Mouse (Mus musculus) macrophage (primary cell): ENCODE data around the gene Mif. TPM values are rescaled to one million over a fixed set of nuclear protein-coding genes. Genes with fewer than 3 reads are reported as not detected.
"Not testable (repeated sequence)": the region's sequence is repeated elsewhere in the genome, so short reads cannot be mapped to it uniquely, and the experiment has no call there.

ENCODE experiments used
- H3K27ac ChIP-seq: fragments of 350-480 bp; formaldehyde crosslinking; 2 replicates; pipeline ENCODE4 v1.9.0; 2021
- H3K36me3 ChIP-seq: fragments of 350-480 bp; formaldehyde crosslinking; 2 replicates; pipeline ENCODE4 v1.9.0; 2021; ENCODE audit errors: inconsistent target
- H3K4me3 ChIP-seq: fragments of 350-480 bp; formaldehyde crosslinking; 2 replicates; pipeline ENCODE4 v1.9.0; 2021; ENCODE audit errors: inconsistent target
- H3K79me2 ChIP-seq: fragments of 350-480 bp; formaldehyde crosslinking; 2 replicates; pipeline ENCODE4 v1.9.0; 2021; ENCODE audit errors: inconsistent target
- WGBS: methylation state at CpG from one replicate; pipeline ENCODE4 v1.1.7; 2026; ENCODE audit warnings: inconsistent platforms; ENCODE audit not compliant: missing documents; 5-methylcytosine and 5-hydroxymethylcytosine counted together
- polyA plus RNA-seq: library from polyadenylated mRNA; stranded (reverse); fragments of 250-400 nt; gene quantifications from 3 replicates; pipeline ENCODE4 v1.2.4, GENCODE M21; 2018; ENCODE audit warnings: inconsistent platforms
- total RNA-seq, 78 experiments: library from RNA; depleted of rRNA; stranded (reverse); fragments of 250-400 nt; gene quantifications; 1 replicate in 9 of 78; 2 replicates in 24 of 78; 3 replicates in 43 of 78; 4 replicates in 2 of 78; pipeline ENCODE4 v1.2.4; 2018; ENCODE audit warnings: inconsistent platforms in 56 of 78

Gene Mif
- total RNA-seq (2018; cell fraction: chromatin; rRNA removed): 10 to 100 TPM in 7 of 26 experiments, 1 to 10 TPM in 16, not detected in 3; 3.2 to 74.7 (median 7.6) TPM
- total RNA-seq (2018; cell fraction: cytosol; rRNA removed): 100 to 1,000 TPM; 268 to 464 (median 337) TPM
- 10 to 100 TPM; 23.0 to 64.2 (median 37.3) TPM for total RNA-seq (2018; cell fraction: nucleus; rRNA removed)
- polyA plus RNA-seq: 121 to 436 TPM (median 382 TPM) in 3 replicates

GRCm38 (mm10) chr10:75859786-75860470 is at the start of gene Mif:
Mif (minus strand) TSS chr10:75860240.
- H3K79me2 ChIP-seq, H3K36me3 ChIP-seq: not testable (repeated sequence)
- Histone ChIP-seq H3K4me3 (peak within 1 kb of the TSS; percentile 49), H3K27ac (peak within 1 kb of the TSS; percentile 70)
- WGBS: 1% methylated on average over 34 of the region's 46 CpGs

GRCm38 (mm10) chr10:75906882-75907281 is 46.8 kb upstream of the Mif start:
- peaks cover 81% of the 10 kb centered on the region for H3K36me3 ChIP-seq
- 100% methylated on average over 3 of the region's 4 CpGs for WGBS
- no peak overlapping the region for H3K27ac ChIP-seq
- H3K79me2 ChIP-seq: no peaks in the 10 kb centered on the region
- no peak overlapping the region for H3K4me3 ChIP-seq

DNA sequence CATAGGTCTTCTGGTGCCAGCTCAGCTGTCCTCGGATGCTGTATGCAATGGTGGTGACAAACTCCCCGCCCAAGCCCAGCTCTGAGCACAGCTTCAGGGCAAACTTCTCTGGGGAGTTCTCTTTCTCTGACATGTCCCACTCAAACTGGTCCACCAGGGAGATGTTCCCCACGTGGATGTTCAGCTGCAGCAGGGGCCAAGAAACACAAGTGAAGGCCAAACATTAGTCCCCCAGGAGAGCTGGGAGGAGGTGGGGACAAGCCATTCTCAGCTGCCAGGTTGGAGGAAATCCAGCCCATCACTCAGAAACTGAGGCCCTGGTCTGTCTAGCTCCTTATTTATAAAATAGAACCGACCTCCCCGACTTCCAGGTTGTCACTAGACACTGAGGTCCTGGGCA is 44.4 kb upstream of the Mif start:
- peaks cover 85% of the 10 kb centered on the region for H3K36me3 ChIP-seq
- WGBS: 100% methylated on average over 5 of the region's 5 CpGs
- H3K79me2 ChIP-seq: no peaks in the 10 kb centered on the region
- H3K27ac ChIP-seq: no peak overlapping the region
- no peak overlapping the region for H3K4me3 ChIP-seq

DNA sequence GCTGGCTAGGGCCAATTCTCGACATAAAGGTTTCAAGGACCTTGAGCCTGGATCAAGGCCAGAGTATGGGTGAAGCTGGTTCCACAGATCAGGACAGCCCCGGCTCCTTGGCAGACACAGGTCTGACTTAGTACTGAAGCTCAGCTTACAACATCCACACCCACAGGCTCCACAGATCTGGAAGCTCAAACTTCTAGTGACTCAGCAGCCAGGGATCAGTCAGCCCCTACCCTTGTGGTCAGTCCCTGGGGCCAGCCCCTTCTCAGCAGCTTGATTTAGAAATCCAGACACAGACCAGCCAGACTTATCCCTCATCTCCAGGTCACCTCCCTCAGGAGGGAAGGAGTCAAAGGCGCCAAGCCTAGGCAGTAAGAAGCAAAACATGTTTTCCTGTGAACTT is 38.8 kb upstream of the Mif start:
- Histone ChIP-seq H3K27ac (no peak overlapping the region), H3K4me3 (no peak overlapping the region), H3K79me2 (no peaks in the 10 kb centered on the region), H3K36me3 (peaks cover 75% of the 10 kb centered on the region)
- WGBS: 88% methylated on average over 3 of the region's 3 CpGs

GRCm38 (mm10) chr10:75898039-75898564 is 38.1 kb upstream of the Mif start:
- Histone ChIP-seq H3K27ac (no peak overlapping the region), H3K36me3 (peaks cover 68% of the 10 kb centered on the region), H3K79me2 (no peaks in the 10 kb centered on the region), H3K4me3 (no peak overlapping the region)
- WGBS: 87% methylated on average over 6 of the region's 6 CpGs

GRCm38 (mm10) chr10:75897373-75897772 is 37.3 kb upstream of the Mif start:
- Histone ChIP-seq H3K4me3 (no peak overlapping the region), H3K79me2 (no peaks in the 10 kb centered on the region), H3K36me3 (peaks cover 60% of the 10 kb centered on the region), H3K27ac (no peak overlapping the region)
- WGBS: 61% methylated on average over 6 of the region's 6 CpGs

GRCm38 (mm10) chr10:75896208-75896607 is 36.2 kb upstream of the Mif start:
- Histone ChIP-seq H3K36me3 (peaks cover 49% of the 10 kb centered on the region), H3K79me2 (no peaks in the 10 kb centered on the region), H3K27ac (no peak overlapping the region), H3K4me3 (no peak overlapping the region)
- 100% methylated on average over 1 of the region's 1 CpGs for WGBS

GRCm38 (mm10) chr10:75895730-75896129 is 35.7 kb upstream of the Mif start:
- Histone ChIP-seq H3K27ac (no peak overlapping the region), H3K79me2 (no peaks in the 10 kb centered on the region), H3K4me3 (no peak overlapping the region), H3K36me3 (peaks cover 44% of the 10 kb centered on the region)
- WGBS: 95% methylated on average over 5 of the region's 5 CpGs

DNA sequence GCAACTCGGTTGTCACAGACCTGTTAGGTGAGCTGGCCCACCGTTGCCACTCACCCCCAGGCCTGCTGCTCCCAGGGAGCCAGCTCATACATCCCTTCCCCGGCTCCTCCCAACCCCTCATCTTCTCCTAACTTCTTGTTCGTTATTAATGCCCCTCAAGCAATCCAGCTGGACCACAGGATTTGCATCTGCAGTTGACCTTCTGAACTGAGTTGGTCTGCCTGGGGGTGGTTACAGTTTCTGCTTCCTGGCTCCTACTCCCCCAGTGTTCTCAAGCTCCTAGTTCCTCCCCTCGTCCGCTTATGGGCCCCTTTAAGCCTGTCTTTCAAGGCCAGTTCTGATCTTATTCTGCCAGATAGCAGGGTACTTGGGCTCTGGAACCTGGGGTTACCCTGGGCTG is 34.6 kb upstream of the Mif start:
- Histone ChIP-seq H3K79me2 (no peaks in the 10 kb centered on the region), H3K27ac (no peak overlapping the region), H3K4me3 (no peak overlapping the region), H3K36me3 (peaks cover 34% of the 10 kb centered on the region)
- 85% methylated on average over 6 of the region's 6 CpGs for WGBS

GRCm38 (mm10) chr10:75893089-75893750 is 33.2 kb upstream of the Mif start, which contains the start of gene Derl3:
Derl3 (plus strand) TSS chr10:75893413.
- Histone ChIP-seq H3K4me3 (no peak within 1 kb of the TSS), H3K27ac (no peak within 1 kb of the TSS), H3K36me3 (peaks cover 27% of the 10 kb centered on the region), H3K79me2 (no peaks in the 10 kb centered on the region)
- WGBS: 3% methylated on average over 48 of the region's 51 CpGs

- Histone ChIP-seq H3K36me3 (peaks cover 4% of the 10 kb centered on the region; the same call in 1 of the 2 replicates), H3K27ac (no peak overlapping the region), H3K79me2 (no peaks in the 10 kb centered on the region), H3K4me3 (no peak overlapping the region)
- WGBS: 80% methylated on average over 8 of the region's 8 CpGs
These were observed 29.5 kb upstream of the Mif start for GRCm38 (mm10) chr10:75889406-75890153.

GRCm38 (mm10) chr10:75887504-75887903 is 27.5 kb upstream of the Mif start:
- WGBS: 91% methylated on average over 4 of the region's 5 CpGs
- not testable (repeated sequence) for H3K27ac ChIP-seq, H3K4me3 ChIP-seq, H3K36me3 ChIP-seq, H3K79me2 ChIP-seq

GRCm38 (mm10) chr10:75884742-75885141 is 24.7 kb upstream of the Mif start:
- Histone ChIP-seq H3K36me3 (no peaks in the 10 kb centered on the region), H3K79me2 (no peaks in the 10 kb centered on the region), H3K27ac (no peak overlapping the region), H3K4me3 (no peak overlapping the region)
- WGBS: 94% methylated on average over 8 of the region's 8 CpGs

DNA sequence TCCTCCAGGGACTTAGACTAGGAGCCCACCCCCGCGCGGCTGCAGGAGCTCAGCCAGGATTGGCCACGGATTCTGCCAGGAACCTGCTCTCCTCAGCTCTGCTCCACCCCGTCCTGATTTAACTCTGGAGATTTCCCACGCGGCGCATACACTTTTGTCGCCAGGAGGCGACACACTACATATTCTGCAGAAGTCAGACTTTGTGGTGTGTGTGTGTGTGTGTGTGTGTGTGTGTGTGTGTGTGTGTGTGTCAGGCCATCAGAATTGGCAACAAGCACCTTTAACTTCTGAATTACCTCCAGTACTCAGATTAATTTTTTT is 23.2 kb upstream of the Mif start:
- Histone ChIP-seq H3K27ac (no peak overlapping the region), H3K36me3 (no peaks in the 10 kb centered on the region), H3K79me2 (no peaks in the 10 kb centered on the region), H3K4me3 (no peak overlapping the region)
- 4% methylated on average over 10 of the region's 10 CpGs for WGBS
